Mouse (Mus musculus) induced T-regulatory cell, adult 2 months (primary cell): Measurements from ENCODE around the gene Cenpu.

Experiments used
- DNase-seq: peaks from one replicate; pipeline ENCODE4 v3.0.0-alpha.2; 2012; ENCODE audit warnings: low read depth

Cenpu gene

GRCm38 (mm10) chr8:46551615-46552440 is at the start of gene Cenpu:
Gene Cenpu (plus strand): TSS chr8:46552028.
- DNase-seq, result peak; percentile 100

GRCm38 (mm10) chr8:46502333-46503071 is 49.3 kb upstream of the Cenpu start:
- DNase-seq, result no peak

- DNase-seq, result no peak
Measured at GRCm38 (mm10) chr8:46503072-46503695, 48.6 kb upstream of the Cenpu start.

- DNase-seq, result no peak
Measured at GRCm38 (mm10) chr8:46504196-46504595, 47.6 kb upstream of the Cenpu start.

- peak; percentile 6 for DNase-seq
Measured at GRCm38 (mm10) chr8:46508488-46509395, 43.1 kb upstream of the Cenpu start.

GRCm38 (mm10) chr8:46509474-46509873 is 42.4 kb upstream of the Cenpu start:
- DNase-seq, result no peak

- no peak for DNase-seq
Measured at GRCm38 (mm10) chr8:46511336-46511735, 40.5 kb upstream of the Cenpu start.

GRCm38 (mm10) chr8:46512538-46512937 is 39.3 kb upstream of the Cenpu start:
- peak; percentile 12 for DNase-seq

GRCm38 (mm10) chr8:46514027-46514426 is 37.8 kb upstream of the Cenpu start:
- no peak for DNase-seq

- DNase-seq, result no peak
Measured at GRCm38 (mm10) chr8:46520667-46521066, 31.2 kb upstream of the Cenpu start.

GRCm38 (mm10) chr8:46526098-46526497 is 25.7 kb upstream of the Cenpu start:
- no peak for DNase-seq

- DNase-seq, result no peak
Measured at GRCm38 (mm10) chr8:46526821-46527220, 25.0 kb upstream of the Cenpu start.

- DNase-seq, result no peak
Measured at GRCm38 (mm10) chr8:46529508-46529907, 22.3 kb upstream of the Cenpu start.

- no peak for DNase-seq
Measured at GRCm38 (mm10) chr8:46530541-46530940, 21.3 kb upstream of the Cenpu start.

- DNase-seq, result no peak
Measured at GRCm38 (mm10) chr8:46533926-46534325, 17.9 kb upstream of the Cenpu start.

- DNase-seq, result no peak
Measured at GRCm38 (mm10) chr8:46539701-46540100, 12.1 kb upstream of the Cenpu start.

GRCm38 (mm10) chr8:46543191-46543590 is 8.6 kb upstream of the Cenpu start:
- no peak for DNase-seq

GRCm38 (mm10) chr8:46543662-46544061 is 8.2 kb upstream of the Cenpu start:
- no peak for DNase-seq

GRCm38 (mm10) chr8:46545854-46546253 is 6.0 kb upstream of the Cenpu start:
- no peak for DNase-seq

GRCm38 (mm10) chr8:46546431-46547176 is 5.2 kb upstream of the Cenpu start:
- no peak for DNase-seq

- peak; percentile 76 for DNase-seq
Measured at GRCm38 (mm10) chr8:46547245-46547644, 4.6 kb upstream of the Cenpu start.
